Mouse (Mus musculus): ENCODE results near the gene Dscam. TPM values are rescaled to one million over a fixed set of nuclear protein-coding genes. Genes with fewer than 3 reads are reported as not detected.

Gene Dscam
- polyA plus RNA-seq, 1 experiment from 2014 or later: 0.03 TPM

- H3K9ac ChIP-seq: no peak overlapping the region
- ATAC-seq (ENCODE audit: low read depth) (no peak), DNase-seq (no peak)
- H3K36me3 ChIP-seq: no peaks in the 10 kb centered on the region
- no peaks in the 10 kb centered on the region for H3K27me3 ChIP-seq
- no peak overlapping the region for H3K4me3 ChIP-seq (replicated peaks)
- no peaks in the 10 kb centered on the region for H3K9me3 ChIP-seq (replicated peaks)
- no peak overlapping the region for H3K4me2 ChIP-seq
- H3K4me1 ChIP-seq (replicated peaks): no peaks in the 10 kb centered on the region
- 67% methylated on average over 5 of the region's 5 CpGs for WGBS (ENCODE audit: insufficient replicate concordance)
- no peak overlapping the region for H3K27ac ChIP-seq
Observed at GRCm38 (mm10) chr16:96575841-96576240, 594.7 kb downstream of the Dscam start.

GRCm38 (mm10) chr16:96567428-96567827 lies 603.1 kb downstream of the Dscam start:
- 55% methylated on average over 3 of the region's 3 CpGs for WGBS (ENCODE audit: insufficient replicate concordance)
- no peaks in the 10 kb centered on the region for H3K9me3 ChIP-seq (replicated peaks)

GRCm38 (mm10) chr16:96563350-96564257 lies 606.9 kb downstream of the Dscam start:
- no peaks in the 10 kb centered on the region for H3K9me3 ChIP-seq (replicated peaks)
- no peaks in the 10 kb centered on the region for H3K36me3 ChIP-seq
- no peak for ATAC-seq (ENCODE audit: low read depth)
- H3K4me2 ChIP-seq: no peak overlapping the region
- H3K4me1 ChIP-seq (replicated peaks): no peaks in the 10 kb centered on the region
- H3K27ac ChIP-seq: no peak overlapping the region
- no peak overlapping the region for H3K9ac ChIP-seq
- no peak overlapping the region for H3K4me3 ChIP-seq (replicated peaks)
- H3K27me3 ChIP-seq: no peaks in the 10 kb centered on the region
- no peak for DNase-seq
- WGBS (ENCODE audit: insufficient replicate concordance): 71% methylated on average over 8 of the region's 8 CpGs

More at GRCm38 (mm10) chr16:96567428-96567827, 603.1 kb downstream of the Dscam start:
- no peaks in the 10 kb centered on the region for H3K36me3 ChIP-seq
- no peaks in the 10 kb centered on the region for H3K27me3 ChIP-seq
- DNase-seq: no peak
- no peak for ATAC-seq (ENCODE audit: low read depth)
- no peak overlapping the region for H3K9ac ChIP-seq
- no peak overlapping the region for H3K27ac ChIP-seq
- H3K4me2 ChIP-seq: no peak overlapping the region
- no peaks in the 10 kb centered on the region for H3K4me1 ChIP-seq (replicated peaks)
- H3K4me3 ChIP-seq (replicated peaks): no peak overlapping the region

- H3K9ac ChIP-seq: no peak overlapping the region
- DNase-seq (no peak), ATAC-seq (ENCODE audit: low read depth) (no peak)
- no peaks in the 10 kb centered on the region for H3K27me3 ChIP-seq
- H3K9me3 ChIP-seq (replicated peaks): no peaks in the 10 kb centered on the region
- H3K4me1 ChIP-seq (replicated peaks): no peaks in the 10 kb centered on the region
- H3K4me2 ChIP-seq: no peak overlapping the region
- no peak overlapping the region for H3K4me3 ChIP-seq (replicated peaks)
- no peaks in the 10 kb centered on the region for H3K36me3 ChIP-seq
- H3K27ac ChIP-seq: no peak overlapping the region
Observed at GRCm38 (mm10) chr16:96559796-96560195, 610.8 kb downstream of the Dscam start.

GRCm38 (mm10) chr16:96558341-96558740 lies 612.2 kb downstream of the Dscam start:
- H3K36me3 ChIP-seq: no peaks in the 10 kb centered on the region
- H3K4me2 ChIP-seq: no peak overlapping the region
- ATAC-seq (ENCODE audit: low read depth) (no peak), DNase-seq (no peak)
- WGBS (ENCODE audit: insufficient replicate concordance): 67% methylated on average over 1 of the region's 1 CpGs
- H3K4me3 ChIP-seq (replicated peaks): no peak overlapping the region
- no peak overlapping the region for H3K9ac ChIP-seq
- no peaks in the 10 kb centered on the region for H3K27me3 ChIP-seq
- no peak overlapping the region for H3K27ac ChIP-seq
- H3K9me3 ChIP-seq (replicated peaks): no peaks in the 10 kb centered on the region
- no peaks in the 10 kb centered on the region for H3K4me1 ChIP-seq (replicated peaks)

- no peak overlapping the region for H3K4me3 ChIP-seq (replicated peaks)
- H3K9me3 ChIP-seq (replicated peaks): no peaks in the 10 kb centered on the region
- H3K27ac ChIP-seq: no peak overlapping the region
- H3K9ac ChIP-seq: no peak overlapping the region
- no peaks in the 10 kb centered on the region for H3K4me1 ChIP-seq (replicated peaks)
- no peaks in the 10 kb centered on the region for H3K27me3 ChIP-seq
- no peak overlapping the region for H3K4me2 ChIP-seq
- ATAC-seq (ENCODE audit: low read depth): no peak
- 69% methylated on average over 3 of the region's 3 CpGs for WGBS (ENCODE audit: insufficient replicate concordance)
- H3K36me3 ChIP-seq: no peaks in the 10 kb centered on the region
- no peak for DNase-seq
Observed at GRCm38 (mm10) chr16:96556621-96557020, 613.9 kb downstream of the Dscam start.

GRCm38 (mm10) chr16:96555412-96555811 lies 615.1 kb downstream of the Dscam start:
- WGBS (ENCODE audit: insufficient replicate concordance): 40% methylated on average over 4 of the region's 4 CpGs
- no peak overlapping the region for H3K4me3 ChIP-seq (replicated peaks)
- no peaks in the 10 kb centered on the region for H3K9me3 ChIP-seq (replicated peaks)
- no peaks in the 10 kb centered on the region for H3K27me3 ChIP-seq
- H3K27ac ChIP-seq: no peak overlapping the region
- no peak overlapping the region for H3K4me2 ChIP-seq
- ATAC-seq (ENCODE audit: low read depth) (no peak), DNase-seq (no peak)
- H3K4me1 ChIP-seq (replicated peaks): no peaks in the 10 kb centered on the region
- no peak overlapping the region for H3K9ac ChIP-seq
- no peaks in the 10 kb centered on the region for H3K36me3 ChIP-seq

- no peak for DNase-seq
- Histone ChIP-seq H3K36me3 (no peaks in the 10 kb centered on the region), H3K27ac (no peak overlapping the region), H3K9me3 (replicated peaks) (no peaks in the 10 kb centered on the region), H3K9ac (no peak overlapping the region), H3K4me2 (no peak overlapping the region), H3K4me3 (replicated peaks) (no peak overlapping the region), H3K4me1 (replicated peaks) (no peaks in the 10 kb centered on the region), H3K27me3 (no peaks in the 10 kb centered on the region)
- WGBS (ENCODE audit: insufficient replicate concordance): 57% methylated on average over 2 of the region's 2 CpGs
- no peak for ATAC-seq (ENCODE audit: low read depth)
Observed at GRCm38 (mm10) chr16:96552680-96553079, 617.9 kb downstream of the Dscam start.

GRCm38 (mm10) chr16:96541056-96541455 lies 629.5 kb downstream of the Dscam start:
- H3K27ac ChIP-seq: no peak overlapping the region
- ATAC-seq (ENCODE audit: low read depth) (no peak), DNase-seq (no peak)
- H3K9ac ChIP-seq: no peak overlapping the region
- no peaks in the 10 kb centered on the region for H3K4me1 ChIP-seq (replicated peaks)
- no peaks in the 10 kb centered on the region for H3K36me3 ChIP-seq
- no peak overlapping the region for H3K4me3 ChIP-seq (replicated peaks)
- H3K27me3 ChIP-seq: 0 out of 2 replicates have a peak, but pooled peaks cover under 1% of the 10 kb centered on the region
- H3K9me3 ChIP-seq (replicated peaks): no peaks in the 10 kb centered on the region
- H3K4me2 ChIP-seq: no peak overlapping the region
- WGBS (ENCODE audit: insufficient replicate concordance): 44% methylated on average over 2 of the region's 2 CpGs

Other genes starting within 250 kb of the Dscam start
- 3.6 and 6.2 TPM in 2 replicates for gene Bace2, start 186.0 kb upstream of the Dscam start, polyA plus RNA-seq (2015; fragmentation: Nextera tagmentation; extraction: Ambion mirVana)